Mouse (Mus musculus): ENCODE measurements around the gene Adk.

DNA sequence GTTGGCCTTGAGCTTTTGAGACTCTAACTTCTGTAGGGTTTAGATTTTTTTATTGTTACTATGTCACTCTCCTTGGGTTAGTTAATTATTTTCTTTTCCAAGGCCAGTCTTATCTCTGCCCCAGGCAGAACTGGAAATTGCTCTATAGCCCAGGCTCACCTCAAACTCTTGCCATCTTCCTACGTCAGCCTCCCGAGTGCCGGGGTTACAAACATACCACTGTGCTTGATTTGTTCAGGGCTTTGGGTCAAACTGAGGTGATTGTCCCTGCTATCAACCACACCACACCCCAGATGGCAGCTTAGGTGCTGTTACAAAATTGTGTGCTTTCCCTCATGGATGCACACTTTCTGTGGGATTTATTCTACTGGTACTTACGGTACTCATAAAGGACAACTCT, 44.3 kb downstream of the Adk start:
- no peak for TF ChIP-seq CTCF (IDR thresholded peaks at IDR 0.05; ENCODE audit: low read depth, low read length)
- no peak for TF ChIP-seq POLR2A (IDR thresholded peaks at IDR 0.05; ENCODE audit: borderline replicate concordance, low read depth, low read length)

All from bone marrow macrophage, adult 2 months (primary cell).